ENCODE assay signal across 8 mouse cellular contexts in genomic region chr11:103101481-103101865, GRCm38 (mm10). TPM values are rescaled to one million over a fixed set of nuclear protein-coding genes. Genes with fewer than 3 reads are reported as not detected.
DNase-seq lines count a peak whose midpoint lies in the region; ATAC-seq lines count a peak whose summit lies in the region.

Plcd3 (minus strand) TSS chr11:103101658.
Acbd4 (plus strand) TSS chr11:103101682.

- no peaks in the 10 kb centered on the region for H3K9me3 ChIP-seq in hindbrain, embryonic 15.5 days

- WGBS in hindbrain, embryonic 15.5 days = under 1% methylated on average over 34 of the region's 34 CpGs

- ATAC-seq in hindbrain, embryonic 15.5 days (ENCODE audit: low FRiP score, low read depth) = peak; percentile 39; the same call in 1 of the 2 replicates
- ATAC-seq in megakaryocyte, adult 5-6 weeks (ENCODE audit: poor library complexity, severe bottlenecking) = peak; percentile 27

- no peaks in the 10 kb centered on the region for H3K36me3 ChIP-seq in hindbrain, embryonic 15.5 days

- peak within 1 kb of the TSS; percentile 44 for H3K9ac ChIP-seq in hindbrain, embryonic 15.5 days

- intact Hi-C loops in left cerebral cortex, postnatal 10 days (cut with DNase I) = loop anchor here (5.0 kb wide), 1 partner anchor 56 kb away; no protein-coding TSS in a partner anchor

- H3K4me3 ChIP-seq in hindbrain, embryonic 15.5 days = peak within 1 kb of the TSS; percentile 55

- H3K4me2 ChIP-seq in hindbrain, embryonic 15.5 days = peak within 1 kb of the TSS; percentile 89

- peak; percentile 91 to 96 for DNase-seq in adrenal gland, adult (ENCODE audit: inconsistent age in 2 of 2, low spot score in 1 of 2)
- DNase-seq in cerebellum, postnatal 36 days = peak; percentile 72
- peak; percentile 79 to 83 for DNase-seq in gastrocnemius, adult 8-10 months (ENCODE audit: low spot score in 2 of 2)
- DNase-seq in left cerebral cortex, postnatal 10 days (ENCODE audit: extremely low spot score in 1 of 2, low spot score in 2 of 2) = peak in 1 of 2 experiments; percentile 88
- peak; percentile 79 for DNase-seq in right cerebral cortex, postnatal 10 days (ENCODE audit: low spot score in 2 of 2)
- DNase-seq in urinary bladder, postnatal 4 days (ENCODE audit: low spot score in 2 of 2) = peak; percentile 78 to 89

- H3K27ac ChIP-seq in hindbrain, embryonic 15.5 days (replicated peaks) = 0 out of 2 replicates have a peak within 1 kb of the TSS, but pooled peaks have one; percentile 4

- H3K4me1 ChIP-seq in hindbrain, embryonic 15.5 days (replicated peaks) = peaks cover 30% of the 10 kb centered on the region

- H3K27me3 ChIP-seq in hindbrain, embryonic 15.5 days = peaks cover 28% of the 10 kb centered on the region

RNA-seq across cellular contexts. Expression of gene Plcd3, which starts in this region (rescaled TPM):
- 1 to 10 TPM; 5.0 to 5.9 (median 5.5) TPM for total RNA-seq in gastrocnemius, adult 8-10 months (2022)
- 3.7 and 4.4 TPM in 2 replicates for polyA plus RNA-seq in hindbrain, embryonic 15.5 days (2015; fragmentation: Nextera tagmentation; extraction: Ambion mirVana)
- 10 to 100 TPM; 15.1 to 16.4 TPM for total RNA-seq in left cerebral cortex, postnatal 10 days (2021)
- not detected in 2 replicates for total RNA-seq in megakaryocyte, adult 5-6 weeks (2015)
- not detected in 2 replicates for total RNA-seq in megakaryocyte, adult 5-6 weeks (2017)

RNA-seq across cellular contexts. Expression of gene Acbd4, which starts in this region (rescaled TPM):
- 10 to 100 TPM; 25.6 to 46.5 (median 41.0) TPM for total RNA-seq in gastrocnemius, adult 8-10 months (2022)
- polyA plus RNA-seq in hindbrain, embryonic 15.5 days (2015; fragmentation: Nextera tagmentation; extraction: Ambion mirVana) = 11.1 and 13.3 TPM in 2 replicates
- total RNA-seq in left cerebral cortex, postnatal 10 days (2021) = 10 to 100 TPM; 70.0 to 80.0 TPM
- 3.2 and 6.2 TPM in 2 replicates for total RNA-seq in megakaryocyte, adult 5-6 weeks (2015)
- 9.3 and 9.4 TPM in 2 replicates for total RNA-seq in megakaryocyte, adult 5-6 weeks (2017)

Comparison
In these comparisons a context has a peak if more than half of its experiments do, and no peak if none do; other contexts are left out.
1. RNA of gene Plcd3 (total RNA-seq): 15.1 to 16.4 TPM in left cerebral cortex, postnatal 10 days and 5.0 to 5.9 TPM in gastrocnemius, adult 8-10 months; not detected in megakaryocyte, adult 5-6 weeks; every median in the first group is over 4 times any median in the second.